Mouse (Mus musculus) lung, postnatal 36 days (tissue): ENCODE measurements around the gene Eif3l.
A peak's percentile ranks its signal among the peaks of the same experiment; 100 is the strongest.

ENCODE experiments used
- DNase-seq: peaks from one replicate; pipeline ENCODE4 v3.0.0; 2022; ENCODE audit warnings: mixed read lengths

Gene Eif3l

DNA sequence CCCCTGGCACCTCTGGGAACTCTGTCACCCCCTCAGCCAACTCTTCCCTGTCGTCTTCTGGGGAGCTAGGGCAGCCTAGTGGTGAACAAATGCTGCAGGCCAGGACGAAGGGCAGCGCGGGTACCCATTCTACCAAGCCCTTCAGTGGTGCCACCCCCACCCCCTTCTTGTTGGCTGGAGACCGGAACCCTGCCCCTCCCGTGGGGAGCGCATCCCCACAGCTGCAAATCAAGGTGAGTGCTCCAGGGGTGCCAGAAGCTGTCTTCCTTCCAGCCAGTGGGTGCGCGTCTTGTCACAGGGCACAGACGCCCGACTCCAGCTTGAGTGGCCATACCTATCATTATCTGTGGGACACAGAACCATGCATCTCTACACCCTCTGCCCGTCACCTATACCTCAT lies 52.1 kb downstream of the Eif3l start:
- DNase-seq, result no peak

DNA sequence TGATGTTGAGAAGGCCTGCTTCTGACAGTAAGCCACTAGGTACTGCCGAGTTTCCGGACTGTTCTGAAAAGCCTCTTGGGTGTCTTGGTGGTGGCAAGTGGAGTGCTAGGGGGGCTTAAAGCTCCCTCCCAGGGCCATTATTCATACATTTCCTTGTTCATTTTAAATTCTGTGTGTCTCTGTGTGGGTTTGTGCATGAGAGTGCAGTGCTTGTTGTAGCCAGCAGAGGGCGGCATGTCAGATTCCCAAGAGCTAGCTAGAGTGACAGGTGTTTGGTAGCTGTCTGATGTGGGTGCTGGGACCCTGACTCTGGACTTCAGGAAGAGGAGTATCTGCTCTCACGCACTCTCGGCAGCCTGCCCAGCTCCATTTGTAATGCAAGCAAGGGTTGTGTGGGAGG lies 53.2 kb downstream of the Eif3l start:
- no peak for DNase-seq

DNA sequence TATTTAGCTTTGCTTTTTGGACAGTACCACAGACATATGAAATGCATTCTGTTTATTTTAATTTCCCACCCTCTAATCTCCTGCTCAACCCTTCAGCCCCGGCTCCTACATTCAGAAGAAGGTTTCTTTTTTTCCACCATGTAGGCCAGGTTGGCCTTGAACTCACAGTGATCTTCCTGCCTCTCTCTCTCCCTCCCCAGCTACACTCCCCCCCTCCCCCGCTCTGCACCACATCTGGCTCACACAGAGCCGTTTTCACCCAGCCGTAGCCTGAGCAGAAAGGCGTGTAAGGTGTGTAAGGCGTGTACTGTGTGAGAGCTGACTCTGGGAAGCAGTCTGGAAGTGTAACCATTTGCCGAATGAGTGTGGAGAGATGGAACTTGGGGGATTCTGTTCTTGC lies 54.3 kb downstream of the Eif3l start:
- DNase-seq, result no peak

GRCm38 (mm10) chr15:79130782-79131181 lies 55.8 kb downstream of the Eif3l start:
- DNase-seq, result peak; percentile 85

GRCm38 (mm10) chr15:79131442-79131841 lies 56.5 kb downstream of the Eif3l start:
- peak; percentile 96 for DNase-seq

- peak; percentile 32 for DNase-seq
Observed at GRCm38 (mm10) chr15:79133191-79133661, 58.2 kb downstream of the Eif3l start.

GRCm38 (mm10) chr15:79134496-79135270 lies 59.7 kb downstream of the Eif3l start:
- DNase-seq, result no peak

DNA sequence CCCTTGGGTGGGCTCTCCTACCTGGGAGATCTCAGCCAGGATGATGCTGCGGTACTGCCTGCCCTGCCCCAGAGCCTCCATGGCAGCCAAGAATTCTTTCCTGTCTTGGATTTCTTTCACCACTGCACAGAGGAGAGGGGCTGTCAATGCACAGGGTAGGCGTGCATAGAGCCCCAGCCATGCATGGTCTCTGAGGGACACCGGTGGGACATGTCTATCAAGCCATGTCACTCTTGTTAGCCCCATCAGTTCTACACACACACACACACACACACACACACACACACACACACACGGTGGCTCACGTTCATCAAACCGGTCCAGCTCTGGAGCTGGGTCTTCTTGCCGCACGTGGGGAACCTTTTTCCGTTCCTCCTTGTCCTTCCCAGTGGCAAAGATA lies 60.4 kb downstream of the Eif3l start:
- no peak for DNase-seq

DNA sequence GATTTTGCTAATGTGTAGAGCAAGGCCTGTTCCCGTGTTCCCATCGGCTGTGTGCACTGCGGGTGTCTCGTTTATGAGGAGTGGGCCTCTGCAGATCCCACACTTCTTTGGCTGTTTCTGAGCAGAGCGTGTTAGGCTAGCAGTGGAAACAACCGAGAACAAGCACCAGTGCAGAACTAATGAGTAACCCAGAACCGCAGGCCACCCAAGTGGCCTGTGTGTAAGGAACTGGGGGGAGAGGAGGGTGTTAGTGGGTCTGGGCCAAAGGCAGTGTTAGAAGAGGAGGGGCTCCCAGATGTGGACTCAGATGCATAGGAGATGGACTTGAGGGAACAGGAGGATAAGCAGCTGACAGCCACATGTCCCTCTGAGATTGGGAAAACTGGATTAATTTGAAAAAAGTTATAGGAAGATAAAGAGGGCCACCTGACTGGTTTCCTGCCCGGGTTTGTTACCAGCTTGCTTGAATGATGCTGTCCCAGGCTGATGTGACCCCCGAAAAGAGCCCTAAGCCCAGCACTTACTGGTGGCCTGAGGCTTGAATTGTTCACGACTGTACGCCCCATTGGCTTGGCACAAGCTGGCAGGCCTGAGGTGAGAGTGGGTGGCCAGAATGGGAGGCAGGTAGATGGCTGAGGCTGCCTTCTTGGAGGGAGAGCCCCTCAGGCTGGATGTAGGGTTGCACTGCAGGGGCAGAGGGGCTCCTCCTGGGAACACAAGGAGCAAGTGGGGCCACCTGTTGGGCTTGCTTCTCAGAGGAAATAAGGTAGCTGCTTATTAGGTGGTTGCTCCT lies 61.0 kb downstream of the Eif3l start:
- DNase-seq, result no peak

DNA sequence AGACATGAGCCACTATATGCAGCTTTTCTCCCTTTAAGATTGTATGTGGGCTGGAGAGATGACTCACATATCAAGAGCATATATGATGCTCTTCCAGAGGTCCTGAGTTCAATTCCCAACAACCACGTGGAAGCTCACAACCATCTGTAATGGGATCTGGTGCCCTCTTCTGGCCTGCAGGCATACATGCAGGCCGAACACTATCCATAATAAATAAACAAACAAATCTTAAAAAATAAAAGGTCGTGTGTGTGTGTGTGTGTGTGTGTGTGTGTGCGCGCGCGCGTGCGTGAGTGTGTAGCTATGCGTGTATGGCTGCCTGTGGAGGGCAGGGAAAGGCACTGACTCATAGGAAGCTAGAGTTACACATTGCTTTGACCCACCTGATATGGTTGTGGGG lies 64.7 kb downstream of the Eif3l start:
- DNase-seq, result peak; percentile 15

- peak; percentile 95 for DNase-seq
Observed at GRCm38 (mm10) chr15:79140866-79141565, 66.0 kb downstream of the Eif3l start, which contains the start of the genes Polr2f and 1700088E04Rik. TSS of gene Polr2f (plus strand) at chr15:79141009. TSS of gene 1700088E04Rik (minus strand) at chr15:79141253.

GRCm38 (mm10) chr15:79141566-79141917 lies 66.6 kb downstream of the Eif3l start:
- DNase-seq, result no peak

DNA sequence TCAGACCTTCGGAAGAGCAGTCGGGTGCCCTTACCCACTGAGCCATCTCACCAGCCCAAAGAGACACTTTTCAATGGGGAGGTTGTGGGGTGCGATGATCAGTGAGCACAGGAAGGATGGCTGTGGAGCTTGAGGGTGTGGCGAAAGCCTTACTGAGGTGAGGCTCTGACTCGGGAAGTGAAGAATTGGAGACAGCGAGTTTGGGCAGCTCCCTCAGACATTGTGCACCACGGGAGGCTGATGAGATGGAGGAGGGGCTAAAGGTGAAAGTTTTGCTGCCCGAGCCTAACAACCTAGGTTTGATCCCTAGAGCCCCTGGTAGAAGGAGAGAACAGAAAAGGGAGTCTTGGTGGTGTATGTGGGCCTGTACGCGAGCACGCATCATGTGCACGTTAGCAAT lies 68.3 kb downstream of the Eif3l start:
- DNase-seq, result no peak
